Mouse (Mus musculus) frontal cortex, postnatal 10 days (tissue): Measurements from ENCODE around the gene Slc28a3.

Experiments
- DNase-seq, 2 experiments: peaks; one replicate each; pipeline ENCODE4 v3.0.0; 2022; ENCODE audit warnings: low spot score in 2 of 2, mixed read lengths in 1 of 2

Slc28a3 gene

GRCm38 (mm10) chr13:58523011-58523760, 87.5 kb downstream of the Slc28a3 start:
- no peak for DNase-seq

- DNase-seq: no peak
Measured at GRCm38 (mm10) chr13:58521331-58522030, 89.2 kb downstream of the Slc28a3 start.

- DNase-seq: no peak
Measured at GRCm38 (mm10) chr13:58520580-58521330, 89.9 kb downstream of the Slc28a3 start.

- no peak for DNase-seq
Measured at GRCm38 (mm10) chr13:58520028-58520427, 90.6 kb downstream of the Slc28a3 start.

- no peak for DNase-seq
Measured at GRCm38 (mm10) chr13:58516277-58516676, 94.4 kb downstream of the Slc28a3 start.

- no peak for DNase-seq
Measured at GRCm38 (mm10) chr13:58515635-58516034, 95.0 kb downstream of the Slc28a3 start.

- no peak for DNase-seq
Measured at GRCm38 (mm10) chr13:58514147-58514727, 96.4 kb downstream of the Slc28a3 start.

- DNase-seq: no peak
Measured at GRCm38 (mm10) chr13:58511926-58512325, 98.8 kb downstream of the Slc28a3 start.

GRCm38 (mm10) chr13:58511248-58511647, 99.4 kb downstream of the Slc28a3 start:
- DNase-seq: no peak

GRCm38 (mm10) chr13:58509241-58509640, 101.4 kb downstream of the Slc28a3 start:
- no peak for DNase-seq

- DNase-seq: no peak
Measured at GRCm38 (mm10) chr13:58503610-58504009, 107.1 kb downstream of the Slc28a3 start.

- DNase-seq: no peak
Measured at GRCm38 (mm10) chr13:58497809-58498208, 112.9 kb downstream of the Slc28a3 start.
